27 mouse cellular contexts compared by ENCODE assay signal in the genomic region with DNA sequence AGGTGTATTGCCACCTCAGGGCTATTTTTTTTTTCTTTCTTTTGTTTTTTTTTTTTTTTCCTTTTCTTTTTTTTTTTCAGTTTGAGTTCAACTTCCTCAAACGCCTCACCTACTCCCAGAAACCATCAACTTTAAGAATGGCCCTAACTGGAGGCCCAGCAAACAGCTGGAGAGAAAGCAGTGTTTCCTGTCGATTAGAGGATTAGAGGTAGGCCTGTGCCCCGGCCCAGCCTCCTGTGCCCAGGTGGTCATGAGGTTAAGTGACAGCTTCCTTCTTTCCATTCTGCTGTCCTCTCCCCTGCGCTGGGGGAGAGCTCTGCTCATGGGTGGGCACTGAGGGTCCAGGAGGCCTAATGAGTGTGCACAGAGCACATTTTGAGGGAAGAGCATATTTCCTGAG.
DNase-seq lines count a peak whose midpoint lies in the region; ATAC-seq and TF ChIP-seq lines count a peak whose summit lies in the region.
"Had no signal": no experiment of that assay in that cellular context is flagged by ENCODE, and none has a peak within 500 bp of the region (broad histone marks: within the 10 kb centered on the region; RNA-seq: fewer than 3 reads in every experiment).

No protein-coding gene starts in this region.

- TF ChIP-seq CTCF in heart, adult 2 months (IDR thresholded peaks at IDR 0.05): no peak

- no peak overlapping the region for H3K4me3 ChIP-seq in limb, embryonic 10.5 days
- no peak overlapping the region for H3K4me3 ChIP-seq in heart, adult 2 months
- H3K4me3 ChIP-seq: embryonic facial prominence, embryonic 12.5 days; embryonic facial prominence, embryonic 15.5 days; gastrocnemius, adult 2 months; heart, embryonic 10.5 days; heart, embryonic 13.5 days; hindbrain, embryonic 10.5 days; hindbrain, embryonic 13.5 days; intestine, embryonic 15.5 days had no signal

- 52% methylated on average over 4 of the region's 4 CpGs for WGBS in limb, embryonic 10.5 days
- WGBS in heart, adult 2 months: 53% methylated on average over 4 of the region's 4 CpGs

- no peaks in the 10 kb centered on the region for H3K9me3 ChIP-seq in limb, embryonic 10.5 days (replicated peaks)
- H3K9me3 ChIP-seq: embryonic facial prominence, embryonic 12.5 days; embryonic facial prominence, embryonic 15.5 days; heart, embryonic 10.5 days; heart, embryonic 13.5 days; hindbrain, embryonic 10.5 days; hindbrain, embryonic 13.5 days; intestine, embryonic 15.5 days had no signal

- H3K9ac ChIP-seq in heart, adult 2 months (ENCODE audit: low read depth, low read length): no peak overlapping the region
- H3K9ac ChIP-seq: embryonic facial prominence, embryonic 12.5 days; embryonic facial prominence, embryonic 15.5 days; forebrain, postnatal 0 days; heart, embryonic 13.5 days; hindbrain, embryonic 13.5 days; intestine, embryonic 15.5 days had no signal

- H3K27ac ChIP-seq in limb, embryonic 10.5 days: peak overlapping the region; percentile 53; the same call in 1 of the 2 replicates
- H3K27ac ChIP-seq in heart, adult 2 months: no peak overlapping the region
- H3K27ac ChIP-seq: embryonic facial prominence, embryonic 12.5 days; embryonic facial prominence, embryonic 15.5 days; gastrocnemius, adult 2 months; heart, embryonic 10.5 days; heart, embryonic 13.5 days; hindbrain, embryonic 10.5 days; hindbrain, embryonic 13.5 days; intestine, embryonic 15.5 days had no signal

- ATAC-seq in common myeloid progenitor, adult 5-6 weeks (replicated peaks; ENCODE audit: low read depth, poor library complexity, severe bottlenecking): peak; percentile 79
- ATAC-seq in megakaryocyte progenitor cell, adult 5-6 weeks (replicated peaks; ENCODE audit: poor library complexity): peak; percentile 52
- ATAC-seq: CD4-positive, CD25-positive, alpha-beta regulatory T cell, adult 4 months; forebrain, embryonic 14.5 days; forebrain, postnatal 0 days; hindbrain, embryonic 16.5 days; intestine, embryonic 15.5 days had no signal

- DNase-seq in limb, embryonic 10.5 days (ENCODE audit: low spot score): no peak
- DNase-seq in layer of hippocampus, postnatal 36 days: no peak
- DNase-seq in heart, adult 2 months: no peak
- no peak for DNase-seq in adipocyte (ENCODE audit: low spot score)
- DNase-seq: adrenal gland, adult 8-10 months; adrenal gland, postnatal 25 days; cerebellum, adult 11 months; cerebellum, adult 2 months; cerebellum, adult 9-11 months; cerebellum, postnatal 36 days; forebrain, postnatal 0 days; gastrocnemius, adult 2 months; gastrocnemius, postnatal 14 days; heart, adult 18-20 months; heart, postnatal 14 days had no signal

- no peaks in the 10 kb centered on the region; the same call in 1 of the 2 replicates for H3K79me2 ChIP-seq in heart, adult 2 months (replicated peaks; ENCODE audit: control insufficient read depth, insufficient read depth, low read length)

- no peak for TF ChIP-seq POLR2A in heart, adult 2 months (IDR thresholded peaks at IDR 0.05; ENCODE audit: insufficient read depth, low read depth, low read length)

- TF ChIP-seq EP300 in heart, adult 2 months (IDR thresholded peaks at IDR 0.05; ENCODE audit: insufficient read depth, low read depth, low read length): no peak

- no peaks in the 10 kb centered on the region for H3K27me3 ChIP-seq in limb, embryonic 10.5 days (ENCODE audit: low read depth, poor library complexity, severe bottlenecking)
- no peaks in the 10 kb centered on the region for H3K27me3 ChIP-seq in heart, adult 2 months (ENCODE audit: control insufficient read depth, insufficient read depth, low read length)
- H3K27me3 ChIP-seq: embryonic facial prominence, embryonic 15.5 days; heart, embryonic 13.5 days; intestine, embryonic 15.5 days had no signal

- intact Hi-C loops in heart, adult 2 months (cut with DNase I): no loop called here

- peaks cover 31% of the 10 kb centered on the region for H3K36me3 ChIP-seq in limb, embryonic 10.5 days
- no peaks in the 10 kb centered on the region for H3K36me3 ChIP-seq in heart, adult 2 months (ENCODE audit: control insufficient read depth, insufficient read depth, low read length)
- H3K36me3 ChIP-seq: embryonic facial prominence, embryonic 12.5 days; embryonic facial prominence, embryonic 15.5 days; heart, embryonic 10.5 days; heart, embryonic 13.5 days; hindbrain, embryonic 10.5 days; hindbrain, embryonic 13.5 days; intestine, embryonic 15.5 days had no signal

- H3K4me1 ChIP-seq in limb, embryonic 10.5 days: peaks cover 75% of the 10 kb centered on the region
- peaks cover 5% of the 10 kb centered on the region for H3K4me1 ChIP-seq in heart, adult 2 months (ENCODE audit: control insufficient read depth, insufficient read depth, low read length)
